Mouse (Mus musculus): ENCODE results near the gene Lhpp.

Lhpp gene

DNA sequence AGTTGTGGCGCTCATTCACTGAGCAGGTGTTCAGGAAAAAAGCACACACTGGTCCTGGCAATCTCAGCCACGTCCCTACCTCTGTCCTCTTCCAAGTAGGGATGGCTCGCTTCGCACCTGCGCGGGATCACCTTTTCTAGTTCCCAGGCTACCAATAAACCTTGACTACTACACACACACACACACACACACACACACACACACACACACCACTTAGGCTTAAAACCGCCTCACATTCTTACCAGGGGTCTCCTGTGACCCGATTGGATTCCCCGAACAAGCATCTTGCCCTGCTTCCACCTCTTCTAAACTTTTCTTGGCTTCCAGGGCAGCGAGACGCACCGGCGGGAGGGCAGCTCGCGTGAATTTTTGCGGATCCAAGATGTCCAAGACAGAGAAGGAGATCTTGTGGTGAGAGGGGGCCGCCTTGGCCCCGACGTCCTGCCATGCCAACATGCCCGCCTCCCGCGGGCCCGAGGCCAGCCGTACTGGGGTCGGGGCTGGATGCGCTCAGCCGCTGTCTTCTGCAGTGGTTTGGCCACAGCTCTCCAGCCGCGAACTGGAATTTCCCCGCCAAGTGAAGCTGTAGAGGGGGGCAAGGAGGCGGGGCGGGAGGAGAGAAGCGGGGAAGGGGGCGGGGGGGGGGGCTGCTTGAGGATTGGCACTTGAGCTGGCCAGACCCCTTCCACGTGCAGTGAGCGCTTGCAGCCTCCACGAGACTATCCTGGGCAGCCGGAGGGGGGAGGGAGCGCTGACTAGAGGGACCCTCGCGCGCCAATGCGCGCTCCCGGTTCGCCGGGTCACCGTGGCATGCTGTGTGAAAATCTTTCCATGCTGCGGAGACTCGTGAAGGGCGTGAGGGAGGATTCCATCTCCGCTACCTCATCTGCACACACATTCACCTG, 11.1 kb upstream of the Lhpp start, which contains the start of gene Nkx1-2:
Gene Nkx1-2 (minus strand): TSS at position 567 of the 905 bp plus-strand sequence.
- DNase-seq (ENCODE audit: low spot score), result no peak

DNA sequence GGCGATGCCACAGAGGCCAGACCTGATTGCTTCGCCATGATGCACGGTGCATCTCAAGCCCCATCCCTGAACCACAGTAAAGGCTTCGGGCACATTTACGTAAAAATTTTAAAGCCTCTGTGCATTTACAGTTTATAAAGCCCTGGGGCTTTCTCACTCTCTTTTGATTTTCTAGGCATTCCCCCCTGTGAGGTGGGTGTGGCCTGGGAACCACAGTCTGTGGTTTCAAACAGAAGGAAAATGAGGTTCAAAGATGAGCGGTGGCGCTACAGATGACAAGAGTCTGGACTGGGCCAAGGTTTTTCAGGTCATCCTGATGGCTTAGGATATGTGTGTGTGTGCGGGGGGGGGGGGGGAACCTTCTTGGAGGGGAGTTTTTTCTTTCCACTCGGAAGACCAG, 10.4 kb upstream of the Lhpp start:
- no peak for DNase-seq (ENCODE audit: low spot score)

DNA sequence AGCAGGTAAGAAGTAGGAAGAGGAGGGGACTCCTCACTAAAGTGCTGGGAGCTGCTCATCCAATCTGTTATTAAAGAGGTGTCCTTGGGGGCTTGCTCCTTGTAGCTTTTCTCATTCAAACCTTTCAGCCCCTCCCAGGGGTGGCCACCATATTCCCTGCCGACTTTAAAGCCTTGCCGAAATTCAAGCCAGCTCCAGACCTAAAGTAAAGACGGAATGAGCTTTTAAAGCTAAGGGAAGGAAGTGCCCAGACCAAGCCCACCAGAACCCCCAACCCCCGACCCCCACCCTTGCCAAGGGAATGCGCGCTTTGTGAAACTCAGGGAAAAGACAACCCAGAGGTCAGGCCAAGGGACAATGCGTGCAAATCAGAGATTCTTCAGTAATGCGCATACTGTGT, 9.5 kb upstream of the Lhpp start:
- DNase-seq (ENCODE audit: low spot score), result no peak

GRCm38 (mm10) chr7:132604720-132605119, 5.7 kb upstream of the Lhpp start:
- DNase-seq (ENCODE audit: low spot score), result no peak

DNA sequence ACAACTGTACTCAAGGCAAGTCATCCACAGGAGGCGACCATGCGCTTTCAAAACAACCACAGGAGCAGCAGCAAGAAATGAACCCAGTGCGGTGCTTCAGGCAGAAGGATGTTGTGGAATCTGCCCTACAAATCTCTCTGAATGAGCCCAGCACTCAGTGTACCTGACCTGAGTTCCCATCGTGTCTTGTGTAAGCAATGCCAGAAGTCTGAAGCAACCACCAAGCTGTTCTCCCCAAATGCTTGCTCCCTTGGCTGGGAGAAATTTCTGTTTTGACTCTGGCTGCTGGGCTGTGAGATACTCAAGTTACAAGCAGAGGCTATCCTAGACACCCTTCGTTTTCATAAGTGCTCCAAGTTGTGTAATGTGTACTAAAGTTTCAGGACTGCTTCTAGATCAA, 4.7 kb upstream of the Lhpp start:
- no peak for DNase-seq (ENCODE audit: low spot score)

- no peak for DNase-seq (ENCODE audit: low spot score)
These were observed 2.0 kb upstream of the Lhpp start for GRCm38 (mm10) chr7:132608316-132609020.

GRCm38 (mm10) chr7:132611530-132611929, 1.1 kb downstream of the Lhpp start:
- DNase-seq (ENCODE audit: low spot score), result no peak

GRCm38 (mm10) chr7:132615346-132615745, 4.9 kb downstream of the Lhpp start:
- no peak for DNase-seq (ENCODE audit: low spot score)

DNA sequence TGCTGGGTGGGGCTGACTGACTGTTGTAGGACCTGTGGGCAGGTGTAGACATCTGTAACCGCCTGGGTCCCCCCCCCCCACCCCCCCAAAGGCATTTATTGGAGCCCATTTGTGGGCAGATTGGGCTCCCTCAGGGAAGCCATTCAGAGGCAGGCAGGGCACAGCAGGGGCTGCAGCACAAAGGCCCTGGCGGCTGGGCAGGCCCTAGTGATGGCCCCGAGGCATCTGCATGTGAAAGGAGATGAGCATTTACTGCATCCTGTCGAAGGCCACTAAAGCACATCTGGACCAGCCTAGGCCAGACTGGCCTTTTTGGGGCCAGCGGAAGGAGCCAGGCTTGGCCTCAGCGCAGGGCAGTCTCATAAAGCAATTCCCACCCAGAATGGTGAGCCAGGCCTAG, 6.0 kb downstream of the Lhpp start:
- no peak for DNase-seq (ENCODE audit: low spot score)

DNA sequence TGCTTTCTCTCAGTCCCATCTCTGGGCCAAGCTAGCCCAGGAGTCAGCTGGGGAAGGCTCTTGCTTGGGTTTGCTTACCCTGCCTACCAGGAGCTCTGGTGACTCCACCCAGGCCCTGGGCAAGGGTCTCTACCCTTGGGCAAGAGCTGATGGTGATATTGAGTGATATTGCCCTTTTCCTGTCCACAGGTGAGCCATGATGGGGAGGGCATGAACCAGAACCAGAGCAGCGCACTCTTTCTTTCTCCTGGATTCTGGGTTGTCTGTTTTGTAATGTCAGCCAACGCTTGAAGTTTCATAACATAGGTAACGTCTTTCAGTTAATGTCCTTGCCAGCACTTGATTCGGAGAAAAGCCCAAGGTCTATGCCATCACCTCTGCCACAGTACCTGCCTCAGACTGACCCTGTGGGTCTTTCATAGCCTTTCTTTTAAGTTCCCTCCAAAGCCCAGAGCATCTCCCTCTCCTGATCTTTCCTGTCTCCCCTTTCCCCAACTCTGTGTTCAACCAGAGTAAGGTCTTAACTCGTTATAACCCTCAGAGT, 6.7 kb downstream of the Lhpp start:
- no peak for DNase-seq (ENCODE audit: low spot score)

DNA sequence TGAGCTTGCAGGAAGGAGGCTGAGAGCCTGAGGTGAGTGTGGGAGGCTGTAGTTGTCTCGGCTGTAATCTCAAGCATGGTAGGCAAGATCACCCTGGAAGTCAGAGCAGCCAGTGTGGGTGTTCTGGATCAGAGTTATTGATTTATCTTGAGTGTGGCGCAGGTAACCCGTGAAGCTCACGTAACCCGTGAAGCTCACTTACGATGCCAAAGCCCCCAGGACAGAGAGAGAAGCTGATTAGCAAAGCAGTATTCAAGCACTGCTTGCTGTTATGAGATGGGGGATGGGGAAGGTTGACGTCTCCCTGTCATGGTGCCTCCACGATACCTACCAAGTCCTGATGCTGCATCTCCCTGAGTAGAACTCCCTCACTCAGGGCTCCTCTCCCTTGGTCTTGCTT, 9.1 kb downstream of the Lhpp start:
- DNase-seq (ENCODE audit: low spot score), result no peak

GRCm38 (mm10) chr7:132619975-132620918, 9.8 kb downstream of the Lhpp start:
- no peak for DNase-seq (ENCODE audit: low spot score)

GRCm38 (mm10) chr7:132624161-132624560, 13.7 kb downstream of the Lhpp start:
- no peak for DNase-seq (ENCODE audit: low spot score)

DNA sequence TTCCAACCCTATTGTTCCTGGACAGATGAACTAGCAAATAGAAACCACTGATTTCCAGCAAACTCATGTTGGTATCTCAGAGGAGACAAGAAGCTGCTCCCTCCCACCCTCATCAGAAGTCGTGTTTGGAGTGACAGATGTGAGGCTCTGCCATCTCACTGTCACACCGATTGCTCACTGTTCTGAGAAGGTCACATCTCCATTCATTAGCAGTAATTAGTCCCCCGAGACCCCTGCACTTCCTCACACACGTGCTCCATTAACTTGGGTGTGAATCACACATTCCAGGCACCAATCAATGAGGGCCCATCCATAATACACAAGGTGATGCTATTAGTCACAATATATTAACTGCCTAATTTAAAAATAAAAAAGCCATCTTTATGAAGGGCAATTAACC, 15.7 kb downstream of the Lhpp start:
- DNase-seq (ENCODE audit: low spot score), result no peak

DNA sequence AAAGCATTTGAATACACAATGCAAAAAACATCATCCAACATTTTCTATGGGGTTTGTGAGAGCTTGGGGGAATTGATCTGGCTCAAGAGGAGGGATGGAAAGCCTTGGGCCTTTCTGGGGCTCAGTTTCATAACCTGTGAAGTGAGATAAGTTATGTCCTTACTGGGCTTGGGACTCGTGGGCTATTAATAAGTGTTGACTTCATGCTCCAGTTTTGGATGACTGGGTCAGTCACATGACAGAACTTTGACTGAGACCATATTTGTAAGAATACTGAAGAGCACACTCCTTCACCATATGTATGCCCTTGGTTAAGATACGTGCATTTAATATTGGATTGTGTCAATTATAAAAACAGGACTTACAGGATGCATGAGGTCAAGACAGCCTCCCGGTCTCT, 17.0 kb downstream of the Lhpp start:
- no peak for DNase-seq (ENCODE audit: low spot score)

DNA sequence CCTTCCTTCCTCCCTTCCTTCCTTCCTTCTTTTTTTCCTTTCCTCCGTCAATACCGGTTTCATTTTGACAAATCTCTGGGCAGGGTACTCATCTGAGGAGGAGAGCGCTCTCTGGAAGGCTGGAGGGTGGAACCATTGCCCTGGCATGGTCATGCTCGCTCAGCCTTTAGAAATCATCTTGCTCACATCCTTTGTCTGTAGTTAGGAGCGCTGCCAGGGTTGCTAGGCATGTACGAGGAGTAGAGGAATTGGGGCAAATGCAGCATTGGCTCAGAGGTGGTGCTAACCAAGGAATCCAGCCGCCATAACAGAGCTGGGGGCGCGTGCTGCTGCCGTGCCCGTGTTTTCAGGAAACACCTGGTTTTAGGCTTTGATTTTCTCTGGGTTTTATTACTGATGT, 20.9 kb downstream of the Lhpp start:
- DNase-seq (ENCODE audit: low spot score), result no peak

DNA sequence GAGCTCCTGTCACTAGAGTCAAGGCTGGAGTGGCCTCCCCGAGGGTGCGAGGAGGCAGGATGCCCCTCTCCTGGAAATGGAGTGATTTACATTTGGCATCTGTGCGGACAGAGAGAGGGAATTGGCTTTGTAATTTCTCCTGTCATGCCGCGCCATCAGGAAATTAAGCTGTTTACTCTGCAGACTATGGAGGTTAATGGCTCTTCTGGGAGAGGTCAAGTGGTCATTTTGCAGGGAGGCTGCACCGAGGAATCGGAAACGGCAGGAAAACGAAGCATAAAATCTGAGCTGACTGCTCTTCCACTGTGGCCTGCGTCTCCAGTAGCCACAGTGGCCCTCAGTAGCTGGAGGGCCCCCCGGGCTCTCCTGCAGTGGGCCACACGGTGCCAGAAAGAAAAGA, 26.9 kb downstream of the Lhpp start:
- no peak for DNase-seq (ENCODE audit: low spot score)

GRCm38 (mm10) chr7:132638446-132639087, 28.1 kb downstream of the Lhpp start:
- DNase-seq (ENCODE audit: low spot score), result peak; percentile 32

DNA sequence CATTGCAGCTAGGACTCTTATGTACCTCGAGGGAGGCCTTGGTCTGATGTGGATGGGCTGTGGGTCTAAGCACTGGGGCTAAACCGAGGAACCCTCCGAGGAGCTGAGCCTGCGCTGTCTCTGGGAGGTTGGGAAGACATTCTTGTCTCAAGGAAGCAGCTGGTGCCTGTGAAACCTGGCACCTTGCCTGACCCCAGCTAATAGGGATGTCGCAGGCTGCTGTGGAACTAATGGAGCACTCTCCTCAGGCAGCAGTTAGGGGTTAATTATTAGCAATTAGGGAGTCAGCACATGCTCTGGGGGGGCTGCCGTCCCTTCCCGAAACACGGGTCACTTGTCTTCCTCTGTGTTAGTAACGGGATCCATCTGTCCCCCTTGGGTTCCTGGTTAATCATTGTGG, 30.5 kb downstream of the Lhpp start:
- no peak for DNase-seq (ENCODE audit: low spot score)

DNA sequence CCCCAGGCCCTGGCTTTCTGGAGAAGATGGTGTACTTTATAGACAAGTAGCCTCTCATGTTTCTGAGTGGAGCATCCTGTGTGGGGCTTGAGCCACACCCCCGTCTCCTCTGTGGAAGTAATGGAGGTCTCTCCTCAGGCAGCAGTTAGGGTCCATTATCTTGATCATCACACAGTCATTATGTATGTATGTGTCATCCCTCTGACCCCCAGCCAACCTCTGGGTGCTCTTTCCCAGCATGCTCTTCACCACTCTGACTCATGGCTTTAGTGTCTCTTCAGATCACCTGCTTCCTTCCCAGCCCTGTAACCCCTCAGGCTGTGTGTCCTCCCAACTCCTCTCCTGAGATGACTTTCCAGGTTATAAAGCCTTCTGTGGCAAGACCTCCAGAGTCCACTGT, 31.2 kb downstream of the Lhpp start:
- no peak for DNase-seq (ENCODE audit: low spot score)

DNA sequence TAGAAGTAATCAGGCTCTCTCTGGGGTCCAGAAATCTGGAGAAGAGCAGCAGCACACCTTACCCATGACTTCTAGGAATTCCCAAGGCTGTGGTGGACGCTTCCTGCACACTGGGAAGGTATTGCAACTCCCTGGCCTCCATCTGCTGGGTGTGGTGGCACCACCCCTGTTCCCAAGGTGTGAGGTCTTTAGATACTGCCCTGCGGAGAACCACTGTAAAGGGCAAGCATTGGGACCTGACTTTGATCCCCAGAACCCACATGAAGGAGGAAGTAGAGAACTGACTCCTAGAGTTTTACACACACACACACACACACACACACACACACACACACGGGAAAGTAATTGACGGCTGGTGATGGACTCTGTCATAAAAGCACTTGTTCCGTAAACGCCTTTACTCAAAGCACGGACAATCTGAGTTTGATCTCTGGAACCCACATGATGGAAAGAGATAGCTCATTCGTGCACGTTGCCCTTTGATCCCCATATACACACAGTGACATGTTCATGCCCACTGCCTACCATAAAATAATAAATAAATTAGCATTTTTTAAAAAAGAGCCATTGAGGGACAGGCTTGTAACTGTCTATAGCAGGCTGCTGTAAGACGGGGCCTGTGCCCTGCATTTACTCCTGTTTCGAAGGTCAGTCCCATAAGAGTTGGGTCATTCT, 34.3 kb downstream of the Lhpp start:
- DNase-seq (ENCODE audit: low spot score), result no peak
